Mouse (Mus musculus) liver, adult 2 months (tissue): ENCODE results near the gene Hdgf.

Source experiments
- CTCF ChIP-seq: fragments of 200-500 bp; IDR thresholded peaks from 2 replicates; pipeline ENCODE4 v1.5.1; 2011; ENCODE audit warnings: low read depth, low read length, control low read depth
- POLR2A ChIP-seq: fragments of 200-500 bp; IDR thresholded peaks from 2 replicates; pipeline ENCODE4 v1.6.1; 2011; ENCODE audit warnings: low read length, control low read depth; ENCODE audit not compliant: insufficient read depth; ENCODE audit errors: extremely low read depth

- TF ChIP-seq POLR2A (no peak; the same call in 1 of the 2 replicates), CTCF (peak; percentile 89)
These were observed 24.1 kb downstream of the Hdgf start, which contains the start of the genes Isg20l2 and Rrnad1 for GRCm38 (mm10) chr3:87930078-87930795.
